Mouse (Mus musculus): ENCODE measurements around the gene Olfr613. TPM values are rescaled to one million over a fixed set of nuclear protein-coding genes. Genes with fewer than 3 reads are reported as not detected.

Gene Olfr613
- polyA plus RNA-seq, 1 experiment = not detected

GRCm38 (mm10) chr7:103600275-103600674 lies 52.4 kb downstream of the Olfr613 start, which contains the start of gene Olfr619:
Gene Olfr619, plus strand, starts transcription at chr7:103600575.
- TF ChIP-seq CTCF (IDR thresholded peaks at IDR 0.05; ENCODE audit: extremely low read depth, insufficient read length, insufficient replicate concordance, low read depth, low read length) (no peak), POLR2A (IDR thresholded peaks at IDR 0.05; ENCODE audit: low read depth, low read length) (no peak)
- Histone ChIP-seq H3K27me3 (ENCODE audit: control insufficient read depth, insufficient read depth, low read length) (no peaks in the 10 kb centered on the region), H3K36me3 (ENCODE audit: control insufficient read depth, insufficient read depth, low read length) (no peaks in the 10 kb centered on the region), H3K4me1 (ENCODE audit: control insufficient read depth, insufficient read depth, insufficient read length, low read length) (no peaks in the 10 kb centered on the region), H3K4me3 (ENCODE audit: low read depth, low read length) (no peak within 1 kb of the TSS), H3K27ac (ENCODE audit: insufficient read depth, low read depth, low read length) (no peak within 1 kb of the TSS)

Other genes starting within 250 kb of the Olfr613 start
- not detected in 2 replicates for gene Olfr596, start 242.4 kb upstream of the Olfr613 start, polyA plus RNA-seq (2012; rRNA removed)
- gene Olfr597, start 231.8 kb upstream of the Olfr613 start, polyA plus RNA-seq (2012; rRNA removed) = not detected in 2 replicates
- not detected in 2 replicates for gene Olfr598, start 224.5 kb upstream of the Olfr613 start, polyA plus RNA-seq (2012; rRNA removed)
- gene Olfr599, start 212.2 kb upstream of the Olfr613 start, polyA plus RNA-seq (2012; rRNA removed) = not detected in 2 replicates
- not detected in 2 replicates for gene Olfr600, start 198.4 kb upstream of the Olfr613 start, polyA plus RNA-seq (2012; rRNA removed)
- not detected in 2 replicates for gene Olfr601, start 185.4 kb upstream of the Olfr613 start, polyA plus RNA-seq (2012; rRNA removed)
- not detected in 2 replicates for gene Olfr603, start 161.9 kb upstream of the Olfr613 start, polyA plus RNA-seq (2012; rRNA removed)
- not detected in 2 replicates for gene Usp17lc, start 133.0 kb upstream of the Olfr613 start, polyA plus RNA-seq (2012; rRNA removed)
- not detected in 2 replicates for gene Olfr605, start 102.6 kb upstream of the Olfr613 start, polyA plus RNA-seq (2012; rRNA removed)
- gene Olfr606, start 99.0 kb upstream of the Olfr613 start, polyA plus RNA-seq (2012; rRNA removed) = not detected in 2 replicates
- not detected in 2 replicates for gene Olfr607, start 83.9 kb upstream of the Olfr613 start, polyA plus RNA-seq (2012; rRNA removed)
- not detected in 2 replicates for gene Olfr608, start 78.2 kb upstream of the Olfr613 start, polyA plus RNA-seq (2012; rRNA removed)
- not detected in 2 replicates for gene Olfr609, start 50.0 kb upstream of the Olfr613 start, polyA plus RNA-seq (2012; rRNA removed)
- not detected in 2 replicates for gene Olfr610, start 36.0 kb upstream of the Olfr613 start, polyA plus RNA-seq (2012; rRNA removed)
- gene Olfr611, start 27.2 kb upstream of the Olfr613 start, polyA plus RNA-seq (2012; rRNA removed) = not detected in 2 replicates
- gene Olfr612, start 5.4 kb upstream of the Olfr613 start, polyA plus RNA-seq (2012; rRNA removed) = not detected in 2 replicates
- not detected in 2 replicates for gene Olfr615, start 8.0 kb downstream of the Olfr613 start, polyA plus RNA-seq (2012; rRNA removed)
- not detected in 2 replicates for gene Olfr616, start 21.1 kb downstream of the Olfr613 start, polyA plus RNA-seq (2012; rRNA removed)
- gene Olfr617, start 25.0 kb downstream of the Olfr613 start, polyA plus RNA-seq (2012; rRNA removed) = not detected in 2 replicates
- not detected in 2 replicates for gene Olfr618, start 42.0 kb downstream of the Olfr613 start, polyA plus RNA-seq (2012; rRNA removed)
- not detected in 2 replicates for gene Olfr619, start 52.5 kb downstream of the Olfr613 start, polyA plus RNA-seq (2012; rRNA removed)
- gene Olfr620, start 64.5 kb downstream of the Olfr613 start, polyA plus RNA-seq (2012; rRNA removed) = not detected in 2 replicates
- gene Olfr622, start 94.6 kb downstream of the Olfr613 start, polyA plus RNA-seq (2012; rRNA removed) = not detected in 2 replicates
- not detected in 2 replicates for gene Olfr623, start 115.6 kb downstream of the Olfr613 start, polyA plus RNA-seq (2012; rRNA removed)
- not detected in 2 replicates for gene Olfr624, start 123.1 kb downstream of the Olfr613 start, polyA plus RNA-seq (2012; rRNA removed)
- gene Olfr625-ps1, start 134.6 kb downstream of the Olfr613 start, polyA plus RNA-seq (2012; rRNA removed) = not detected in 2 replicates
- gene Olfr243, start 166.6 kb downstream of the Olfr613 start, polyA plus RNA-seq (2012; rRNA removed) = not detected in 2 replicates
- gene Olfr628, start 182.3 kb downstream of the Olfr613 start, polyA plus RNA-seq (2012; rRNA removed) = not detected in 2 replicates
- not detected in 2 replicates for gene Olfr629, start 196.9 kb downstream of the Olfr613 start, polyA plus RNA-seq (2012; rRNA removed)
- gene Olfr630, start 209.3 kb downstream of the Olfr613 start, polyA plus RNA-seq (2012; rRNA removed) = not detected in 2 replicates
- gene Olfr69, start 223.5 kb downstream of the Olfr613 start, polyA plus RNA-seq (2012; rRNA removed) = not detected in 2 replicates
- gene Olfr68, start 231.6 kb downstream of the Olfr613 start, polyA plus RNA-seq (2012; rRNA removed) = not detected in 2 replicates
- gene Olfr67, start 243.7 kb downstream of the Olfr613 start, polyA plus RNA-seq (2012; rRNA removed) = not detected in 2 replicates